Mouse (Mus musculus): ENCODE data around the gene Asic5.

DNA sequence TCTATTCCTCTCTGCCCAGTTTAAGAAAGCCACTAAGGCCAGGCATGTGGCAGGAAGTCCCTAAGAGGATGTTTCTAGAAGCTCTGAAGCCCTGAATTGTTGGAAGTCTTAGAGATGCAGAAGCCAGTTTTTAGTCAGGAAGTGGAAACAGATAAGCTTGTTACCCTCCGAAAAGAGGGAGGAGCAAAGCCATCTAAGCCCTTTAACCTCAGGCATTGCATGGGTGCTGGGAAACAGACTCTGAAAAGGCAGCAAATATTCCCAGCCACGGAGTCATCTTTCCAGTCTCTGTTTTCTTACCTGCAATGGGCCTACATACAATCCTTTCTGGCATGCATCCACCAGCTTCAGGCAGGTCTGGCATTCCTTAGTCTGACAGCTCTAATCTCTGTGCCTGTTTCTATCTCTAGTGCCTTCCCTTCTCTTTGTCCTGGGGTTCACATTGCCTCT is 7.6 kb downstream of the Asic5 start:
- TF ChIP-seq CTCF (IDR thresholded peaks at IDR 0.05; ENCODE audit: low read depth) = no peak
- no peak for TF ChIP-seq EP300 (IDR thresholded peaks at IDR 0.05; ENCODE audit: low read depth)
